Mouse (Mus musculus): ENCODE measurements around the gene Rpl27.
"Not testable (repeated sequence)": the region's sequence is repeated elsewhere in the genome, so short reads cannot be mapped to it uniquely, and the experiment has no call there.

Gene Rpl27

DNA sequence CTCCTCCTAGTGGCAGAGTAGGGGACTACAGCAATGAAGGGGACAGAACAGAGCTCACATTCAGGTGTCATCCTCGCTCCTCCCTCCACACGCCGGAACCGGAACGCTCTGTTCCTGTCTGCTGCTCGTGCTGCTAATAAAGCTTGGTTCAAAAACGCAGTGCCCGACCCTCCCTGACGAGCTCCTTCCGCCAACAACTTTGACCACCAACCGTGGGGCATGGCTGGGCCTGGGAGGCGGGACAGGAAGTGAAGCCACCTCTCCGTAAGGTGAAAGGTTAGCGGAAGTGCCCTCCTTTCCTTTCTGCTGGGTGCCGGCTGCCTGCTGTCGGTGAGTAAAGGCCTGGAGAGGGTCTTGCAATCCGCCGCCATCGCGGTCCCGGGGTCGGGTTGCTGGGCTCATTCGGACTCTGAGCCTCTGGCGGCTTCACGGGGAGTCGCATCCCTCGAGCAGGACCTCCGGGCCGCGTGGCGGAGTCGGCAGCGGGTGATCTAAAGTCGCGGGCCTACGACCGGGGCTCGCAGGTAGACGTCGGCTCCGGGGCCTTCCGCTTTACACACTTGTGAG is at the start of gene Rpl27:
Gene Rpl27, plus strand, starts transcription at position 172 of the 567 bp plus-strand sequence.
- peak; percentile 99 for DNase-seq (ENCODE audit: low read depth, low spot score)

- DNase-seq (ENCODE audit: low read depth, low spot score), result no peak
Measured at GRCm38 (mm10) chr11:101395110-101395509, 47.0 kb upstream of the Rpl27 start.

DNA sequence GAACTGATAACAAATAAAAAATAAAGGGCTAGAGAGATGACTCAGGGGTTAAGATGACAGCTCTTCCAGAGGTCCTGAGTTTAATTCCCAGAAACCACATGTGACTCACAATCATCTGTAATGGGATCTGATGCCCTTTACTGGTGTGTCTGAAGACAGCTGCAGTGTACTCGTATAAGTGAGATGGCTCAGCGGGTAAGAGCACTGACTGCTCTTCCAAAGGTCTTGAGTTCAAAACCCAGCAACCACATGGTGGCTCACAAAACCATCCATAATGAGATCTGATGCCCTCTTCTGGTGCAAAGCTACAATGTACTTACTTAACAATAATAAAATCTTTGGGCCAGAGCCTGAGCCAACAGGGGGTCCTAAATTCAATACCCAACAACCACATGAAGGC is 26.8 kb upstream of the Rpl27 start:
- DNase-seq (ENCODE audit: low read depth, low spot score), result no peak

GRCm38 (mm10) chr11:101416433-101417100 is 25.5 kb upstream of the Rpl27 start:
- DNase-seq (ENCODE audit: low read depth, low spot score), result no peak

- DNase-seq (ENCODE audit: low read depth, low spot score), result peak; percentile 62
Measured at GRCm38 (mm10) chr11:101417101-101417855, 24.8 kb upstream of the Rpl27 start, which contains the start of gene Aarsd1. TSS of gene Aarsd1 (minus strand) at chr11:101417615.

DNA sequence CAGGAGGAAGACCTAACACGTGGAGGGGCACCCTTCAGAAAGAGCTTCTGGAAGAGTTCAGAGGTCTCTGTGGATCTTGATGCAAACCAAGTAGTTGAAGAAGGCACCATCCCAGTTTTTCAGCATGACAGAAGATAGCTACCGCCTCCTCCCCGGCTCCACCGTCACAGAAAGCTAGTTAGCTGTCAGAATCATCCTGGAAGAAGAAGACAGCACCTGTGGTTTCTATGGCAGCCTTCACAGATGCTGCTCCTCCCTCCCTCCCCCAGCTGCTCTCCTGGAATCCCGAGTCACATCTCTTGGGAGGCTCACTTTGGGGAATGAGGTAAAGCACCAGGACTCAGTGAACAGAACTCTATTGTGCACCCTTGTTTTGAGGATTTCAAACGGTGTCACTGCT is 23.1 kb upstream of the Rpl27 start:
- no peak for DNase-seq (ENCODE audit: low read depth, low spot score)

DNA sequence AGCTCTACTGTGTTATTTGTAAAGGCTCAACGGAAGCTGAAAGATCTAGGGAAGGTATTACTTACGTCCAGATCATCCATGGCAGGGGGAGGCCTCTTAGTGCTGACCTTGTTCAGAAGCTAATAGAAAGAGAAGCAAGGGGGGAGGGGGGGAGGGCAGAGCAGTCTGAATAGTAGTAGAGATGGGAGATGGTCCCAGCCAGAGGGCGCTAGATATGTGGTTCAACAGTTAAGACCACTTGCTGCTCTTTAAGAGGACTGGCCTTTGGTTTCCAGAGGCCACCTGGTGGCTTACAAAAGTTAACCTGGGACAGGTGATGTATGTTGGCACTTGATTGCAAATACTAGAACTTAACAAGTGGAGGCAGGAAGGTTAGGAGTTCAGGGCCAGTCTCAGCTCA is 22.5 kb upstream of the Rpl27 start:
- no peak for DNase-seq (ENCODE audit: low read depth, low spot score)

- no peak for DNase-seq (ENCODE audit: low read depth, low spot score)
Measured at GRCm38 (mm10) chr11:101420148-101420547, 21.9 kb upstream of the Rpl27 start.

- DNase-seq (ENCODE audit: low read depth, low spot score), result peak; percentile 77
Measured at GRCm38 (mm10) chr11:101424105-101424851, 17.8 kb upstream of the Rpl27 start, which contains the start of gene Gm27029. TSS of gene Gm27029 (minus strand) at chr11:101424796.

DNA sequence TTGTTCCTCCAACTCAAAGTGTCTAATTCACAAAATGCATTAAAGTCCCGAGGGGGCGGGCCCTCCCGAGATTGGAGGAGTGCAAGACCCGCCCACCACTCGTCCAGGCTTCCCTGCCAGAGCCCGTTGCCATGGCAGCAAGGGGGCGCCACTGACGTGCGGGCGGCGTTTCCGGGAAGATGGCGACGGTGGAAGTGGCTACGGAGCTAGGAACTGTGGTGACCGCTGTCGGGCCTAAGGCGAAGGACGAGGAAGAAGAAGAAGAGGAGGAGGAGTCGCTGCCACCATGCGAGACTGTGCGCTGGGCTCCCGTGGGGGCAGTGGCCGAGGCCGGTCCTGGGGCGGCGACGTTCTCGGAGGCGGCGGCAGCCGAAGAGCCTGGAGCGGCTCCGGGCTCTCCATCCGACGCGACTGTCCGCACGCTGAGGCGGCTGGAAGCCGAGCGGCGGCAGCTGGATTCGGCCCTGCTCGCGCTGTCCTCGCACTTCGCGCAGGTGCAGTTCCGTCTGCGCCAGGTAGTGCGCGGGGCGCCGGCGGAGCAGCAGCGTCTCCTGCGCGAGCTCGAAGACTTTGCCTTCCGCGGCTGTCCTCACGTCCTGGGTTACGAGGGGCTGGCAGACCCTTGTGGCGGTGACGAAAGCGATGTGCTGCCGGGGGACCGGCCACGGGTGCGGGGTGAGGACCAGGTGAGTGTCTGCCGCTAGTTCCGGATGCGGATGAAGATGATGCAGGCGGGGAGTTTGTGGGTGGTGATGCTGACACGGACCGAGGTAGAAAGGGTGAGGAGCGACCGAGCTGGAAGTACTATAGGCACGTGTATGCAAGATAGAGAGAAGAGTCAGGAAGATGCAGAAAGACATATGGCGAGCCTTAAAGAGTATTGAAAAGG is 16.9 kb upstream of the Rpl27 start, which contains the start of the genes Rundc1 and Ptges3l:
Gene Rundc1, plus strand, starts transcription at position 161 of the 889 bp plus-strand sequence.
Gene Ptges3l, minus strand, starts transcription at position 409 of the 889 bp plus-strand sequence.
- peak; percentile 93 for DNase-seq (ENCODE audit: low read depth, low spot score)

DNA sequence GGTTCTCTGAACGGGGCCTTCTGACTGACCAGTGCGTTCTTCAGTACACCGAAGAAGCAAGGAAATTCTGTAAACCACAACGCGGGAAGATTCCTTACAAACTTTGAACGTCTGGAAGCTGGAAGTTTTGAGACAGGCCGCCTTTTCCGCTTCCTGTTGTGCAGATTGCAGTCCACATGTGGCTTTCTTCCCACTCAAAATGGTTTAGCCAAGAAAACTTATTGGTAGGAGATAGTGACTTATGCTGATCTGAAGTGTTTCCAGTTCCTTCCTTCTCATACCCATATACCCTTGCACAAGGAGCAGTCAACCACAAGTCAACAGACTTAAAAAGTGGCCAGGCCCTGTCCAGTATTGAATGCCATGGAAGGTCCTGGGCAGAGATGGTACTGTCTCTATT is 15.9 kb upstream of the Rpl27 start:
- DNase-seq (ENCODE audit: low read depth, low spot score), result no peak

DNA sequence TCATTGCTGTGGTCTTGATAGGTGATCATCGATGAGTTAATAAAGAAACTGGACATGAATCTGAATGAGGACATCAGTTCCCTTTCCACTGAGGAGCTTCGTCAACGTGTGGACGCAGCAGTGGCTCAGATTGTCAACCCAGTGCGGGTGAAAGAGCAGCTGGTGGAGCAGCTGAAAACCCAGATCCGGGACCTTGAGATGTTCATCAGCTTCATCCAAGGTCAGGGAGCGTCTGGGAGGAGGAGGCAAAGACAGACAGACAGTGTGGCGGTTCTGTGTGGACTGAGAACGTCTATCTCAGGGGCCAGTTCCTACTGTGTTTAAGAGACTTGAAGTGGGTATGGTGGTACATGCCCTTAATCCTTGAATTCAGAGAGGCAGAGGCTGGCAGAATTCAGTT is 10.8 kb upstream of the Rpl27 start:
- no peak for DNase-seq (ENCODE audit: low read depth, low spot score)

GRCm38 (mm10) chr11:101433396-101433795 is 8.7 kb upstream of the Rpl27 start:
- DNase-seq (ENCODE audit: low read depth, low spot score), result no peak

DNA sequence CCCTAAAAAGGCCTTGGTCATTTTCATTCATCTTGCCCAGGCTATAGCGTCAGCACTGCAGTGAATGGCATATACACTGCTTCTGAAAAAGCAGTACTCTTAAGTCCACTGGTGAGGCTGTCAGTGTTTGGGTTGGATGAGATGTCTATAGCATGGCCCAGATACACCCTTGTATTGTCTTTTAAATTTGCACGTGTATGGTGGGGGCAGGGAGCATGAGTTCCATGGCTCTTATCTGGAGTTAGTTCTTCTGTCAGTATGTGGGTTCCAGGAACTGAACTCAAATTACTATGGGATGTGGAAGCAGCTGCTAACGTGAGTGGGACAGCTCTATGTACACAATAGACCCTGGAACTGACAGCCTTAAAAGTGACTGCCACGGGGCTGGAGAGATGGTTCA is 6.3 kb upstream of the Rpl27 start:
- no peak for DNase-seq (ENCODE audit: low read depth, low spot score)

DNA sequence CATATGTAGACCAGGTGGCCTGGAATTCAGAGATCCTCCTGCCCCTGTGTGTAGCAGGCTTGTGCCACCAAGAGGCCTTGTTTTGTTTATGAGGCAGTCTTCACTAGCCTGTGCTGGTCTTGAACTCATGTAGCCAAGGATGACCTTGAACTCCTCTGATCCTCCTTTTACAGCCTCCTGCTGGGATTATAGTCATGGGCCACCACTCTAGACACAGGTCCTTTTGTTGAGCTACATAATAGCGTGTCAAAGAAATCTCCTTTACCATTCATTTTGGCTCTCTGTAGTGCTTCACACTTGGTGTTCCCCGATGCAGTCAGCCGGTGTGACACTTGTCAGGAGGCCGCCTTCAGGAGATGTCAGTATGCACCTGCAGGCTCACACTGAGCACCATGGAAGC is 5.2 kb upstream of the Rpl27 start:
- no peak for DNase-seq (ENCODE audit: low read depth, low spot score)

DNA sequence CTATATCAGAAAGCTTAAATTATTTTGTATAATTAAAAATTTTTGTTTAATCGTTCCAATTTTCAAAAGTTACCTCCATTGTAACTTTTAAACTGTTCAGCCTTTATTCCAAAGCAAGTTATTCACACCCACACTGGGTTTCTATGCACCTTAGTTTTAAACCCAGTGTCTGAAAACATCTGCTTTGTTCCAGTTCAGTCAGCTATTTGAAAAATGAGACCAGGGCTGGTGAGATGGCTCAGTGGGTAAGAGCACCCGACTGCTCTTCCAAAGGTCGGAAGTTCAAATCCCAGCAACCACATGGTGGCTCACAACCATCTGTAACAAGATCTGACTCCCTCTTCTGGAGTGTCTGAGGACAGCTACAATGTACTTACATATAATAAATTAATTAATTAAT is 4.1 kb upstream of the Rpl27 start:
- DNase-seq (ENCODE audit: low read depth, low spot score), result not testable (repeated sequence)

DNA sequence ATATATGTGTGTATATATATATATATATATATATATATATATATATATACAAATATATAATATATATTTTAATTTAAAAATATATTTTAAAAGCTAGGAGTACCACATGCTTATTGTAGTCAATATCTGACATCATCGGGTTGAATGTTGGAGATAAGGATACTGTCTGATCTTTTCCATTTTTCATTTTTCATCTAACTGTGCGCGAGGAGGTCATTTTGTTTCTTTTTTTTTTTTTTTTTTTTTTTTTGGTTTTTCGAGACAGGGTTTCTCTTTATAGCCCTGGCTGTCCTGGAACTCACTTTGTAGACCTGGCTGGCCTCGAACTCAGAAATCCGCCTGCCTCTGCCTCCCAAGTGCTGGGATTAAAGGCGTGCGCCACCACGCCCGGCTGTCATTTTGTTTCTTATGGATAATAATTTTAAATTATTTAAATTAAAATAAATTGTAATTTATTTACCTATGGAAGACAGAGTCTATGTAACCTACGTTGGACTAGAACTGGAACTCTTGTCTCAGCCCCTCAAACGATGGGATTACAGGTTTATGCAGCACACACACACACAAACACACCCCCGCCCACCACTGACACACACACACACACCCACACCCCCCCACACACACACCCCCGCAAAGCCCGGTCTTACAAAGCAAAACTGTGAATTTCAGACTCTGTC is 510 bp upstream of the Rpl27 start:
- not testable (repeated sequence) for DNase-seq (ENCODE audit: low read depth, low spot score)

DNA sequence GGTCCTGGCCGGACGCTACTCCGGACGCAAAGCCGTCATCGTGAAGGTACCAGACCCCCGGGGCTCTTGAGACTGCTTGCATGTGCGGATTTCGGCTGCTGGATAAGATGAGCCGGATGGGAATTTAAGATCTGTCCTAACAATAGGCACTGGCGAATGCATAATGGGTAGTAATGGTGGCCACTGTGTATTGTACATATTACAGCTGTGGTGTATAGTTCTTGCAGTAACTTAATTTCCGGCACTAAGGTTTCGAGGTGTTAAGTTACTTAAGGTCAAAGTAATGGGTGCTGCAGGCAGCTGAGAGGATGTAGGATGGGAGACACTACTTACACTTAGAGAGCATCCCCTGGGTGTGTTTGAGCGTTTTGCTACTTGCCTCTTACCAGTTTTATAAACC is 662 bp downstream of the Rpl27 start:
- DNase-seq (ENCODE audit: low read depth, low spot score), result no peak

GRCm38 (mm10) chr11:101446319-101446718 is 4.2 kb downstream of the Rpl27 start:
- no peak for DNase-seq (ENCODE audit: low read depth, low spot score)

GRCm38 (mm10) chr11:101446860-101447259 is 4.8 kb downstream of the Rpl27 start:
- not testable (repeated sequence) for DNase-seq (ENCODE audit: low read depth, low spot score)

Measured in skeletal muscle tissue, adult 2 months (tissue).